Mouse (Mus musculus): ENCODE results near the gene Aspdh.

Aspdh gene

GRCm38 (mm10) chr7:44446070-44446855 lies 18.9 kb upstream of the Aspdh start:
- no peak for DNase-seq (ENCODE audit: low spot score in 2 of 2)

DNA sequence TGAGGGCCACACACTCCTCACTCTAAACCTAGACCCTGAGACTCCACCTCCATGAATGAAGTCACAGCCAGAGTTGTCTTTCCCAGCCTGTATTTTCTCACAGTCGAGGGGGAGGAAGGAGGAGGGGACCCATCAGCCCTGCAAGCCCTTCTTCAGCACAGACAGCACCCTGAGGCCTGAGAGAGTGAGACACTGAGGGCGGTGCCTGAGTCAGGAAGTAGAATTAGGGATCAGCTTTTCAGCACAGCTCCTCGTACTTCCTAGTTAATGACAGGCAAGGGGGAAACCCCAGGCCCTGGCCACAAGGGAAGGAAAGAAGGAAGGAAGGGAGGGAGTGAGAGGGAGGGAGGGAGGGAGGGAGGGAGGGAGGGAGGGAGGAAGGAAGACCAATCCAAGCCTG lies 11.9 kb upstream of the Aspdh start:
- no peak for DNase-seq (ENCODE audit: low spot score in 2 of 2)

- no peak for DNase-seq (ENCODE audit: low spot score in 2 of 2)
Observed at GRCm38 (mm10) chr7:44456302-44456701, 8.9 kb upstream of the Aspdh start.

GRCm38 (mm10) chr7:44460067-44460466 lies 5.1 kb upstream of the Aspdh start:
- no peak for DNase-seq (ENCODE audit: low spot score in 2 of 2)

- no peak for DNase-seq (ENCODE audit: low spot score in 2 of 2)
Observed at GRCm38 (mm10) chr7:44460767-44461502, 4.3 kb upstream of the Aspdh start.

- no peak for DNase-seq (ENCODE audit: low spot score in 2 of 2)
Observed at GRCm38 (mm10) chr7:44461503-44462217, 3.5 kb upstream of the Aspdh start.

DNA sequence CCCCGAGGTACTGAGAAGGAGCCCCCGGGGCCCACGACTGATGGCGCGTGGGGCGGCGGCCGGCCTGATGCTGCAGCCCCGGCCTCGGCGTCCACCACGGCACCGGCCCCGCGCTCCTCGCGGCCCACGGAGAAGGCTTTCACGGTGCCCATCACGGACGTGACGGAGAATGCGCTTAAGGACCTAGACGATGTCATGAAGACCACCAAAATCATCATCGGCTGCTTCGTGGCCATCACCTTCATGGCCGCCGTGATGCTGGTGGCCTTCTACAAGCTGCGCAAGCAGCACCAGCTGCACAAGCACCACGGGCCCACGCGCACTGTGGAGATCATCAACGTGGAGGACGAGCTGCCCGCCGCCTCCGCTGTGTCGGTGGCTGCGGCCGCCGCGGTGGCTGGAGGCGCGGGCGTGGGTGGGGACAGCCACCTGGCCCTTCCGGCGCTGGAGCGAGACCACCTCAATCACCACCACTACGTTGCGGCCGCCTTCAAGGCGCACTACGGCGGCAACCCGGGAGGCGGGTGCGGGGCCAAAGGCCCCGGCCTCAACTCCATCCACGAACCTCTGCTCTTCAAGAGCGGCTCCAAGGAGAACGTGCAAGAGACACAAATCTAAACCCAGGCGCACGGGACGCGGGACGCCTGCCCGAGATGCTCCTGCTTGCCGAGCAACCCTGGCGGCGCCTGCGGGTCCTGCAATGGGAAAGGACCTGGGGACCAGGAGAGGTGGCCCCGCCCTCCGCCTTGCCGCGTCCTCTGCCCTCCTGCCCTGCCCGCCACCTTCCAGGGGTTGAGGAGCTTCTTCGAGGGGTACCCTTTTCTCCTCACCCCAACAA lies 2.8 kb upstream of the Aspdh start:
- DNase-seq (ENCODE audit: low spot score in 2 of 2) = no peak

- DNase-seq (ENCODE audit: low spot score in 2 of 2) = no peak
Observed at GRCm38 (mm10) chr7:44463056-44463425, 2.1 kb upstream of the Aspdh start.

- DNase-seq (ENCODE audit: low spot score in 2 of 2) = no peak
Observed at GRCm38 (mm10) chr7:44463556-44464225, 1.5 kb upstream of the Aspdh start.

DNA sequence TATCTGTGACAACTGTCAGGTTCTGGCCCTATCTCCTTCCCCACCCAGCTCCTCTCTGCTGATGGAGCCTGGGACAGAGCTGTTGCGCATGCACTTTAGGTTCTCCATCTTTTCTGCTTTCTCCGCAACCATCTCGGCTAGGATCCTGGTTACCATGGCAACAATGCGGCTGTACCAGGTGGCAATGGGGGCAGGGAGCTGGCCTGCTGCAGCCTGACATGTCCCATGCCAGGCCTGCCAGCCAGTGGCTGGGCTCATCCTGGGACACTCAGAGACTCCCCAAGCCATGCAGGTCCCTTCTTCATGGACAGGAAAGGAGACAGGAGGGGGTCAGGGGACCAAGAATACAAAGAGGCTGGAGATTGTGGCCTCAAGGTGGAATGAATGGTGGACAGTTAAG lies 680 bp upstream of the Aspdh start:
- DNase-seq (ENCODE audit: low spot score in 2 of 2) = no peak

GRCm38 (mm10) chr7:44466006-44466887 lies 1.1 kb downstream of the Aspdh start:
- no peak for DNase-seq (ENCODE audit: low spot score in 2 of 2)

DNA sequence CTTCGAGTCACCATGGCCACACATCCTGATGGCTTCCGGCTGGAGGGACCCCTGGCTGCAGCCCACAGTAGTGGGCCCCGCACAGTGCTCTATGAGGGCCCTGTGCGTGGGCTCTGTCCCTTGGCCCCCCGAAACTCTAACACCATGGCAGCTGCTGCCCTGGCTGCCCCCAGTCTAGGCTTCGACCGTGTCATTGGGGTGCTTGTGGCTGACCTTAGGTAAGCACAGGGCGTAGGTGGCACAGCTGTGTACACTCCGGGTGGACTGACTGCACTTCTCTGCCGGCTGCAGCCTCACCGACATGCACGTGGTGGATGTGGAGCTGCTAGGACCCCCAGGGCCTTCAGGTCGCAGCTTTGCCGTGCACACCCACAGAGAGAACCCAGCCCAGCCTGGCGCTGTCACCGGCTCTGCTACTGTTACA lies 1.7 kb downstream of the Aspdh start:
- DNase-seq (ENCODE audit: low spot score in 2 of 2) = no peak

GRCm38 (mm10) chr7:44467811-44468411 lies 2.7 kb downstream of the Aspdh start, which contains the start of gene Josd2:
Gene Josd2 (plus strand): TSS chr7:44467980.
- DNase-seq (ENCODE audit: low spot score in 2 of 2) = peak; percentile 90 to 94

DNA sequence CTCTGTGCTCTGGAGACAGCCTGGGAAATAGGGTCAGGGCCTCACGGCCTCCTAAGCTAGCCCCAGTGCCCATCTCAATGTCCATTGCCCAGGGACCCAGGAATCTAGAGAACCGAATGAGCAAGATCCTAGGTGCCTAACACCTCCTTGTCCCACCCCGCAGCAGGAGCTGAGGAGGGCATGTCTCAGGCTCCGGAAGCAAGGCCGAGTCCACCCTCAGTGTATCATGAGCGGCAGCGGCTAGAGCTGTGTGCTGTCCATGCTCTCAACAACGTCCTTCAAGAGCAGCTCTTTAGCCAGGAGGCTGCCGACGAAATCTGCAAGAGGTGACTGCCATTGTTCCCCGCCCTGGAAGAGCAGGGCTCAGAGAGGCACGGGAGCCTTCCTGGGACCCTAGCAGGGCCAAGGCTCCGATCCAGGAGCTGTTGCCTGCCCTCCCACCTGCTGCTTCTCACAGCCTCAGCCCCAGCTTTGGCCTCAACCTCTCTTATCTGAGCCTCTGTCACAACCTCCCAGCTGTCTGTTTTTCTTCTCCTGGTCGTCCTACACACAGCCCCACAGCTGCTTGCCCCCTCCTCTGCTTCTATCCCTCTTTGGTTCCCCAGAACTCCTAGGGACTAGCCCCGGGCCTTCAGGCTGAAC lies 3.6 kb downstream of the Aspdh start:
- no peak for DNase-seq (ENCODE audit: low spot score in 2 of 2)

- DNase-seq (ENCODE audit: low spot score in 2 of 2) = no peak
Observed at GRCm38 (mm10) chr7:44469677-44470675, 4.8 kb downstream of the Aspdh start.

DNA sequence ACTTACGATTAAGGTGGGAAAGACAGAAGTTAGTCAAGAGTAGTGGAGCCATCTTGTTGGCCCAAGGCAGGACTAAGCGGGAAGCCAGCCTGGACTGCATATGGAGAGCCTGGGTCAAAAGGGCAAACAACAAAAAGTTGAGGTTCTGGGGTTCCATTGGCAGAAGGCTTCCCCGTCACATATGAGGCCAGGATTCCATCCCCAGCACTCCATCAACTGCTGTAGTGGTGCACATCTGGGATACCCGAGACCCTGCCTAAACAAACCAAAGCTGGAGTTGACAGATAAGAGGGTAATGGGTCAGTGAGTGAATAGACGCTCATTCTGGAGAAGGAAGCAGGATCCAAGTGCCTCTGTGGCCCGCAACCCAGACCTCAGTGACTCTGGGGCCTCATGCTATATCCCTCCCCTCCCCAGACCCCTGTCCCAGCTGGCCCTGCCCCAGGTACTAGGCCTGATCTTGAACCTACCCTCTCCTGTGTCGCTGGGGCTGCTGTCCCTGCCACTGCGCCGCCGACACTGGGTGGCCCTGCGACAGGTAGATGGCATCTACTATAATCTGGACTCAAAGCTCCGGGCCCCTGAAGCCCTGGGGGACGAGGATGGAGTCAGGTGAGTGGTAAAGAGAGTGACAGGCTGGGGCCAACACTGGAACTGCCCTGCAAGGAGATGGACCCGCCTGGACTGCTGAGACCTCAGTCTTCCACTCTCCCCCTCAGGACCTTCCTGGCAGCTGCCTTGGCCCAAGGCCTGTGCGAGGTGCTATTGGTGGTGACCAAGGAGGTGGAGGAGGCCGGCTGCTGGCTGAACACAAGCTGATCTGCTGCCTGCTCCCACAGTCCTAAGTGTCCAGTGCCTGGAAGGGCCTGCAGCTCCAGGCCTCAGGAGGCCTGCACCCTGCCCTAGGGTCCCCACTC lies 5.8 kb downstream of the Aspdh start:
- no peak for DNase-seq (ENCODE audit: low spot score in 2 of 2)
